Mouse (Mus musculus): ENCODE measurements around the gene Tmem184c. TPM values are rescaled to one million over a fixed set of nuclear protein-coding genes. Genes with fewer than 3 reads are reported as not detected.

The Tmem184c gene
- polyA plus RNA-seq, 1 experiment from 2014 or later: 57.0 TPM

GRCm38 (mm10) chr8:77609621-77610020 is 877 bp downstream of the Tmem184c start:
- Histone ChIP-seq H3K27ac (no peak overlapping the region), H3K9ac (peak overlapping the region; percentile 81), H3K4me1 (peaks cover 15% of the 10 kb centered on the region), H3K4me2 (peak overlapping the region; percentile 67), H3K27me3 (no peaks in the 10 kb centered on the region), H3K9me3 (replicated peaks) (no peaks in the 10 kb centered on the region), H3K4me3 (peak overlapping the region; percentile 88), H3K36me3 (ENCODE audit: poor library complexity, severe bottlenecking) (peaks cover 11% of the 10 kb centered on the region)
- 7% methylated on average over 7 of the region's 7 CpGs for whole genome bisulfite sequencing
- ATAC-seq: no peak

- no peaks in the 10 kb centered on the region for H3K9me3 ChIP-seq (replicated peaks)
- H3K4me1 ChIP-seq: no peaks in the 10 kb centered on the region
- no peak overlapping the region for H3K27ac ChIP-seq
- H3K36me3 ChIP-seq (ENCODE audit: poor library complexity, severe bottlenecking): peaks cover 37% of the 10 kb centered on the region
- ATAC-seq: no peak
- no peak overlapping the region for H3K4me2 ChIP-seq
- H3K4me3 ChIP-seq: no peak overlapping the region
- 90% methylated on average over 4 of the region's 4 CpGs for WGBS
- no peak overlapping the region for H3K9ac ChIP-seq
- no peaks in the 10 kb centered on the region for H3K27me3 ChIP-seq
These were observed 26.3 kb downstream of the Tmem184c start for GRCm38 (mm10) chr8:77584174-77584573.

DNA sequence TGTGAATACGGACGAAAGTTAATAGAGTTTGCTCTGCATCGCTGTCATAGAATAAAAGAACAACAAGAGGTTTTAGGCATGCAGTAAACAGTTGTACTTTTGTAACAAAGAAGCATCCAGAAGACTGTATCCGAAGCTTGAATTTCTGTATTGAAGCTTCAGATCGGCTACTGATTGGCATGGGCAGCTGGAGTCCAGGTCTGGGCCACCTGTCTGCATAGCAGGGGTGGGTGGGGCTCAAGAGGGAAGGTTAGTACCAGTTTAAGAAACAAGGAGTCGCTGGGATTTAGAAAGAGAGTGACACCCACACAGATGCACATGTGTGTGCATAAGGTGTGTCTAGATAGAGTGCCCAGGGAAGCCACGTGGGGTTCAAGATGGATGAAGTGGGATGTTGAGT is 32.8 kb downstream of the Tmem184c start:
- Histone ChIP-seq H3K4me3 (no peak overlapping the region), H3K27me3 (no peaks in the 10 kb centered on the region), H3K9me3 (replicated peaks) (no peaks in the 10 kb centered on the region), H3K9ac (no peak overlapping the region), H3K36me3 (ENCODE audit: poor library complexity, severe bottlenecking) (peaks cover 51% of the 10 kb centered on the region), H3K4me2 (no peak overlapping the region), H3K27ac (no peak overlapping the region), H3K4me1 (no peaks in the 10 kb centered on the region)
- 95% methylated on average over 7 of the region's 7 CpGs for WGBS
- ATAC-seq: no peak

GRCm38 (mm10) chr8:77574229-77574628 is 36.3 kb downstream of the Tmem184c start:
- H3K9ac ChIP-seq: no peak overlapping the region
- H3K9me3 ChIP-seq (replicated peaks): no peaks in the 10 kb centered on the region
- 87% methylated on average over 5 of the region's 5 CpGs for WGBS
- no peak overlapping the region for H3K27ac ChIP-seq
- H3K4me3 ChIP-seq: no peak overlapping the region
- H3K36me3 ChIP-seq (ENCODE audit: poor library complexity, severe bottlenecking): peaks cover 43% of the 10 kb centered on the region
- H3K4me2 ChIP-seq: no peak overlapping the region
- H3K4me1 ChIP-seq: no peaks in the 10 kb centered on the region
- H3K27me3 ChIP-seq: no peaks in the 10 kb centered on the region
- ATAC-seq: no peak

DNA sequence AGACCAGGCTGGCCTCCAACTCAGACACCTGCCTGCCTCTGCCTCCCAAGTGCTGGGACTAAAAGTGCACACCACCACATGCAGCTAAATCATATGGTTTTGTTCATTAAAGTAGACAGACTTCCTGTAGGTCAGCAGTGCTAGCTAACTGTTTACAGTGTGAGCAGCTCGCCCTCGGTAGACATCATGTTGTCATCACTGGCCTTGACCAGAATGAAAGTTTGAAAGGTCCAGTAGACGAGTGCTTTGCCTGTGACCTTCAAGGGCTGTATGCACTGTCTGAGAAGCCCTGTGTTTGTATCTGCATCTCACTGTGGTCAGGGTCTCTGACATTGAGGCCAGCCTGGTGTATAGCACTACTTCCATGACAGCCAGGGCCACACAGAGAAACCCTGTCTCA is 49.1 kb downstream of the Tmem184c start:
- H3K4me3 ChIP-seq: no peak overlapping the region
- no peak for ATAC-seq
- H3K9ac ChIP-seq: no peak overlapping the region
- H3K27me3 ChIP-seq: no peaks in the 10 kb centered on the region
- H3K4me2 ChIP-seq: no peak overlapping the region
- no peaks in the 10 kb centered on the region for H3K9me3 ChIP-seq (replicated peaks)
- peaks cover 84% of the 10 kb centered on the region for H3K36me3 ChIP-seq (ENCODE audit: poor library complexity, severe bottlenecking)
- no peaks in the 10 kb centered on the region for H3K4me1 ChIP-seq
- 91% methylated on average over 3 of the region's 3 CpGs for WGBS
- H3K27ac ChIP-seq: no peak overlapping the region

DNA sequence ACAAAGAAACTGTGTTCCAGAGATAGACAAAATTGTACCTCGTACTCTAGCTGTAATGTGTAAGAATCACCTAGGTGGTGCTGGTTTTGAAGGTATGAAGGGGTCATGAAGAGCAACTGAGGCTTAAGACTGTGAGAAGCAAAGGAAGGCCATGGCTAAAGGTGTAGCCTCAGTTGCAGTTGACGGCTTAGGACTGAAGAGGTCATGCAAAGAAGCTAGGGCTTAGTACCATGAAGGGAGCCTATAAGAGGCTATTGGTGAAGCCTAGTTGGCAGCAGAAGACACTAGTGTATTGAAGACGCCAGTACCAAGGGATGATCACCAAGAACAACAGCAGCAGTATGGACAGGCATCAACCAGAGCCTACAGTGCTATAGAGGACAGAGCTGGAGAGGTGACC is 58.0 kb downstream of the Tmem184c start:
- Histone ChIP-seq H3K4me3 (no peak overlapping the region), H3K4me1 (peaks cover 20% of the 10 kb centered on the region), H3K9me3 (replicated peaks) (no peaks in the 10 kb centered on the region), H3K4me2 (no peak overlapping the region), H3K9ac (no peak overlapping the region), H3K27me3 (no peaks in the 10 kb centered on the region), H3K36me3 (ENCODE audit: poor library complexity, severe bottlenecking) (peaks cover 54% of the 10 kb centered on the region), H3K27ac (no peak overlapping the region)
- 96% methylated on average over 3 of the region's 3 CpGs for WGBS
- no peak for ATAC-seq

GRCm38 (mm10) chr8:77549881-77550580 is 60.5 kb downstream of the Tmem184c start:
- peak overlapping the region; percentile 72 for H3K4me2 ChIP-seq
- H3K27me3 ChIP-seq: no peaks in the 10 kb centered on the region
- peak overlapping the region; percentile 90 for H3K9ac ChIP-seq
- H3K36me3 ChIP-seq (ENCODE audit: poor library complexity, severe bottlenecking): peaks cover 33% of the 10 kb centered on the region
- H3K4me1 ChIP-seq: peaks cover 20% of the 10 kb centered on the region
- ATAC-seq: no peak
- no peaks in the 10 kb centered on the region for H3K9me3 ChIP-seq (replicated peaks)
- peak overlapping the region; percentile 81 for H3K4me3 ChIP-seq
- H3K27ac ChIP-seq: peak overlapping the region; percentile 75; the same call in 1 of the 2 replicates
- WGBS: 29% methylated on average over 7 of the region's 7 CpGs

DNA sequence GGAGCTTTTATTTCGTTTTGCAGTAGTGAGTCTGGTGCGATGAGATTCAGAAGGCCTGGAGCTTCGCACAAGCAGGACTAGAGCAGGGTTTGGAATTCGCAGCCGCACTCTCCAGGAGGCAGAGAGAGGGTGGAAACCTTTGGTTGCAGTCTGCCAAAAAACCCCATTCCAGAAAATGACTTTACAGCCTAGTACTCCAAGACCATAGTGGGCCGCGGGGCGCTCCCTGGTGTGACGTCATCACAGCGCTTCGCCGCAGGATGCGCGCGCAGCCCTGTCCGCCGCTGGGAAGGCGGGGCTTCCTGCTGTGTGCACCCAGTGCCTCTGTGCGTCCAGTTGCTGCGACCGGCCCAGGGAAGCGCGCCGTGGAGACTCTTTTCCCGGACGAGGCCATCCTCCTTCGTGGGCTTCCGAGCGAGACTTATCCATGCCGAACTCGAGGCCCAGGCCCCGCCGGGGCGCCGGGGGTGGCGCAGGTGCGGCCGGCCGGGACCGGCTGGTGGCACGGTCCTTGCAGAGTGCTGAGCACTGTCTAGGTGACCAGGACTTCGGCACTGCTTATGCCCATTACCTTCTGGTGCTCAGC is 61.3 kb downstream of the Tmem184c start, which contains the start of gene Prmt9:
TSS of gene Prmt9 (plus strand) at position 277 of the 586 bp plus-strand sequence.
- 3% methylated on average over 42 of the region's 42 CpGs for WGBS
- Histone ChIP-seq H3K27ac (peak within 1 kb of the TSS; percentile 75), H3K9ac (peak within 1 kb of the TSS; percentile 90), H3K27me3 (no peaks in the 10 kb centered on the region), H3K4me1 (peaks cover 20% of the 10 kb centered on the region), H3K36me3 (ENCODE audit: poor library complexity, severe bottlenecking) (peaks cover 28% of the 10 kb centered on the region), H3K4me2 (peak within 1 kb of the TSS; percentile 72), H3K9me3 (replicated peaks) (no peaks in the 10 kb centered on the region), H3K4me3 (peak within 1 kb of the TSS; percentile 81)
- peak; percentile 96 for ATAC-seq

Other genes with a start within 250 kb of the Tmem184c start
- gene Arhgap10, start 92.7 kb downstream of the Tmem184c start, polyA plus RNA-seq (2015; fragmentation: Nextera tagmentation; extraction: Ambion mirVana): 4.2 and 5.2 TPM in 2 replicates
- gene Prmt9, start 61.3 kb downstream of the Tmem184c start, polyA plus RNA-seq (2015; fragmentation: Nextera tagmentation; extraction: Ambion mirVana): 21.5 and 22.0 TPM in 2 replicates
- 3.9 TPM in 2 replicates for gene Ednra, start 113.8 kb upstream of the Tmem184c start, polyA plus RNA-seq (2015; fragmentation: Nextera tagmentation; extraction: Ambion mirVana)